Comparison of ENCODE assay signal across 13 mouse cellular contexts in genomic region chr4:59652166-59652681, GRCm38 (mm10).
"Had no signal": no experiment of that assay in that cellular context is flagged by ENCODE, and none has a peak within 500 bp of the region (broad histone marks: within the 10 kb centered on the region; RNA-seq: fewer than 3 reads in every experiment).

No protein-coding gene starts in this region.

- H3K4me3 ChIP-seq: layer of hippocampus, adult 2 months; limb, embryonic 10.5 days; limb, embryonic 13.5 days had no signal

- H3K9me3 ChIP-seq: limb, embryonic 10.5 days; limb, embryonic 13.5 days had no signal

- H3K27ac ChIP-seq: layer of hippocampus, adult 2 months; limb, embryonic 10.5 days; limb, embryonic 13.5 days; liver, embryonic 14.5 days had no signal

- H3K4me1 ChIP-seq: limb, embryonic 10.5 days; limb, embryonic 13.5 days had no signal

- DNase-seq: kidney, adult 9 months; kidney, postnatal 14 days; layer of hippocampus, adult 9-11 months; lung, adult 2 months; midbrain, embryonic 14.5 days; thymus, adult 18-20 months; thymus, postnatal 14 days; thymus, postnatal 4 days had no signal

- H3K9ac ChIP-seq: limb, embryonic 13.5 days; liver, embryonic 14.5 days had no signal

- H3K27me3 ChIP-seq: limb, embryonic 13.5 days had no signal

- H3K36me3 ChIP-seq: limb, embryonic 10.5 days; limb, embryonic 13.5 days had no signal

- H3K4me2 ChIP-seq: limb, embryonic 13.5 days; midbrain, embryonic 11.5 days had no signal
